Mouse (Mus musculus) thymus, adult 2 months (tissue): Measurements from ENCODE around the gene Ift81. TPM values are rescaled to one million over a fixed set of nuclear protein-coding genes. Genes with fewer than 3 reads are reported as not detected.
A peak's percentile ranks its signal among the peaks of the same experiment; 100 is the strongest.

Experiments
- DNase-seq: peaks from one replicate; pipeline ENCODE4 v3.0.0; 2021
- H3K27ac ChIP-seq: fragments of 200-500 bp; 2 replicates; pipeline ENCODE4 v1.5.1; 2012; ENCODE audit warnings: low read length, control low read depth; ENCODE audit not compliant: control insufficient read depth, insufficient read depth
- H3K27me3 ChIP-seq: fragments of 200-500 bp; 2 replicates; pipeline ENCODE4 v1.6.1; 2012; ENCODE audit warnings: mild to moderate bottlenecking, low read length, moderate library complexity, mixed read lengths; ENCODE audit not compliant: control insufficient read depth, insufficient read depth
- H3K36me3 ChIP-seq: fragments of 200-500 bp; 2 replicates; pipeline ENCODE4 v1.6.1; 2012; ENCODE audit warnings: mild to moderate bottlenecking, low read length, moderate library complexity; ENCODE audit not compliant: control insufficient read depth, insufficient read depth
- H3K4me1 ChIP-seq: fragments of 200-500 bp; replicated peaks from 2 replicates; pipeline ENCODE4 v1.6.1; 2012; ENCODE audit warnings: low read length; ENCODE audit not compliant: control insufficient read depth, insufficient read depth
- H3K4me3 ChIP-seq: fragments of 200-500 bp; 2 replicates; pipeline ENCODE4 v1.5.1; 2012; ENCODE audit warnings: mild to moderate bottlenecking, low read length, control low read depth, moderate library complexity; ENCODE audit not compliant: control insufficient read depth, insufficient read depth
- CTCF ChIP-seq: fragments of 200-500 bp; IDR thresholded peaks from 2 replicates; pipeline ENCODE4 v1.5.1; 2012; ENCODE audit warnings: mild to moderate bottlenecking, control low read depth, low read length, moderate library complexity, borderline replicate concordance; ENCODE audit not compliant: control insufficient read depth, poor library complexity, insufficient read depth; ENCODE audit errors: extremely low read depth
- POLR2A ChIP-seq: fragments of 200-500 bp; IDR thresholded peaks from 2 replicates; pipeline ENCODE4 v1.6.1; 2012; ENCODE audit warnings: mild to moderate bottlenecking, low read length, control low read depth, moderate library complexity; ENCODE audit not compliant: control insufficient read depth, poor library complexity, insufficient read depth; ENCODE audit errors: extremely low read depth
- WGBS: fragments of 180-500 bp; shearing (Covaris S2); methylation state at CpG from one replicate; pipeline ENCODE4 v1.1.7; 2018; 5-methylcytosine and 5-hydroxymethylcytosine counted together
- polyA plus RNA-seq: library from polyadenylated mRNA; depleted of rRNA; stranded (reverse); fragments of >200 nt; gene quantifications from 2 replicates; pipeline ENCODE4 v1.2.3, GENCODE M21; 2012

Gene Ift81
- polyA plus RNA-seq, 1 experiment: 1.6 TPM

- TF ChIP-seq CTCF: peak; percentile 69; the same call in 1 of the 2 replicates
- TF ChIP-seq POLR2A: no peak
- Histone ChIP-seq H3K4me1 (no peaks in the 10 kb centered on the region), H3K4me3 (no peak overlapping the region), H3K27me3 (no peaks in the 10 kb centered on the region), H3K27ac (no peak overlapping the region), H3K36me3 (no peaks in the 10 kb centered on the region)
- 50% methylated on average over 2 of the region's 2 CpGs for WGBS
- peak; percentile 83 for DNase-seq
These were observed 12.9 kb upstream of the Ift81 start for GRCm38 (mm10) chr5:122627243-122627642.

GRCm38 (mm10) chr5:122625565-122626252, 11.4 kb upstream of the Ift81 start:
- no peak for DNase-seq
- TF ChIP-seq POLR2A: no peak
- WGBS: 93% methylated on average over 14 of the region's 14 CpGs

DNA sequence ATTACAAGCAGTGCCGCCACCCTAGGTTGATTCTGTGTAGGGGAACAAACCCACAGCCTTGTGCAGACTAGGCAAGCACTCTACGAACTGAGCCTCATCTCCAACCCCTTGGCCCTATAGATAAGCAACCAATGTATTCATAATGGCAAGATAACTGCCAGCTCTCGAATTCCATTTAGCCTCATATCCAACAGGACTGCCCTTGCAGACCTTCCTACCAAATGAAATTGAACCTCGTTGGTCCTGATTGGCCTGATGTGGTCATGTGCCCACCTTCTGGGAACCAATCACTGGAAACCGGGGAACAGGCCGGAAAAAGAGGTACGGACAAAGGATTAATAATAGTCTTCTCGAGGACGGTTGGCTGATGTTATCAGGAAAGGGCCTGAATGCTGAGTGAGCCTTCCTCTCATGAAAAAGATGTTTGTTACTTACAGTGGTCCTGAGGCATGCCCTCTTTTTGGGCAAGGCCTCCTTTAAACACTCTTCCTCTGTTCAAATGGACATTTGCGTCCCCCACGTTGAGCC, 10.7 kb upstream of the Ift81 start:
- DNase-seq: no peak
- H3K4me3 ChIP-seq: no peak overlapping the region
- no peaks in the 10 kb centered on the region for H3K36me3 ChIP-seq
- WGBS: 95% methylated on average over 11 of the region's 11 CpGs
- no peaks in the 10 kb centered on the region for H3K4me1 ChIP-seq
- no peak overlapping the region for H3K27ac ChIP-seq
- H3K27me3 ChIP-seq: no peaks in the 10 kb centered on the region
- TF ChIP-seq CTCF (no peak), POLR2A (no peak)

More at GRCm38 (mm10) chr5:122625565-122626252, 11.4 kb upstream of the Ift81 start:
- Histone ChIP-seq H3K4me3 (no peak overlapping the region), H3K27me3 (no peaks in the 10 kb centered on the region), H3K36me3 (no peaks in the 10 kb centered on the region), H3K27ac (no peak overlapping the region), H3K4me1 (no peaks in the 10 kb centered on the region)

DNA sequence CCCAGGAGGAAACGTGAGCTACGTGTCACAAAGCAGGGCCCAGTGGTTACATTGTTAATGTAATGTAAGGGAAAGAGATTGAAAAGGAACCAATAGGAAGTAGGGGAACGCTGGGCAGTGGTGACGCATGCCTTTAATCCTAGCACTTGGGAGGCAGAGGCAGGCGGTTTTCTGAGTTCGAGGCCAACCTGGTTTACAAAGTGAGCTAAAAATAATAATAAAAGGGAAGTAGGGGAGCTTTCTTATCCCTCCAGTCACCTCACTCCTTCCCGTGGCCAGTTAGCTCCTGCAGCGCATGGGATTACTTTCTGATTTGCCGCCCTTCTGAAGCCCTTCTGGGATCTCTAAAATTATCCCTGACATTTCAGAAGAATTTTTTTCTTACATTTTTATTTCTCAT, 9.5 kb upstream of the Ift81 start:
- Histone ChIP-seq H3K4me3 (no peak overlapping the region), H3K27me3 (no peaks in the 10 kb centered on the region), H3K27ac (no peak overlapping the region), H3K4me1 (no peaks in the 10 kb centered on the region), H3K36me3 (no peaks in the 10 kb centered on the region)
- TF ChIP-seq CTCF: no peak
- no peak for TF ChIP-seq POLR2A
- WGBS: 56% methylated on average over 9 of the region's 9 CpGs
- DNase-seq: no peak

GRCm38 (mm10) chr5:122622526-122622925, 8.2 kb upstream of the Ift81 start:
- no peak for DNase-seq
- no peak overlapping the region for H3K27ac ChIP-seq
- WGBS: 94% methylated on average over 5 of the region's 5 CpGs

GRCm38 (mm10) chr5:122621376-122621886, 7.1 kb upstream of the Ift81 start:
- no peak for TF ChIP-seq CTCF
- no peak for TF ChIP-seq POLR2A
- Histone ChIP-seq H3K4me1 (no peaks in the 10 kb centered on the region), H3K27me3 (no peaks in the 10 kb centered on the region), H3K27ac (no peak overlapping the region), H3K4me3 (no peak overlapping the region), H3K36me3 (no peaks in the 10 kb centered on the region)
- WGBS: 90% methylated on average over 7 of the region's 7 CpGs
- no peak for DNase-seq

More at GRCm38 (mm10) chr5:122622526-122622925, 8.2 kb upstream of the Ift81 start:
- Histone ChIP-seq H3K36me3 (no peaks in the 10 kb centered on the region), H3K4me3 (no peak overlapping the region), H3K4me1 (no peaks in the 10 kb centered on the region), H3K27me3 (no peaks in the 10 kb centered on the region)
- TF ChIP-seq POLR2A: no peak
- TF ChIP-seq CTCF: no peak

- Histone ChIP-seq H3K27me3 (no peaks in the 10 kb centered on the region), H3K36me3 (no peaks in the 10 kb centered on the region), H3K27ac (no peak overlapping the region), H3K4me3 (no peak overlapping the region), H3K4me1 (no peaks in the 10 kb centered on the region)
- TF ChIP-seq CTCF (no peak), POLR2A (no peak)
- DNase-seq: no peak
- 91% methylated on average over 9 of the region's 9 CpGs for WGBS
These were observed 5.5 kb upstream of the Ift81 start for GRCm38 (mm10) chr5:122619686-122620296.
